Mouse (Mus musculus) midbrain, embryonic 10.5 days (tissue): ENCODE data around the gene Nav2. TPM values are rescaled to one million over a fixed set of nuclear protein-coding genes. Genes with fewer than 3 reads are reported as not detected.

Experiments
- DNase-seq: peaks from one replicate; pipeline ENCODE4 v3.0.0-alpha.2; 2017; ENCODE audit warnings: low spot score
- H3K27ac ChIP-seq: fragments of 300-500 bp; sonication (generic); replicated peaks from 2 replicates; pipeline ENCODE4 v1.5.1; 2016; ENCODE audit warnings: mild to moderate bottlenecking
- H3K27me3 ChIP-seq: fragments of 300-500 bp; sonication (generic); 2 replicates; pipeline ENCODE4 v1.6.1; 2016; ENCODE audit warnings: low read depth, mild to moderate bottlenecking; ENCODE audit not compliant: poor library complexity, severe bottlenecking
- H3K36me3 ChIP-seq: fragments of 300-500 bp; sonication (generic); 2 replicates; pipeline ENCODE4 v1.6.1; 2016; ENCODE audit warnings: mild to moderate bottlenecking, moderate library complexity
- H3K4me1 ChIP-seq: fragments of 300-500 bp; sonication (generic); 2 replicates; pipeline ENCODE4 v1.6.1; 2016
- H3K4me3 ChIP-seq: fragments of 300-500 bp; sonication (generic); 2 replicates; pipeline ENCODE4 v1.5.1; 2016; ENCODE audit warnings: mild to moderate bottlenecking, moderate library complexity
- H3K9me3 ChIP-seq: fragments of 300-500 bp; sonication (generic); replicated peaks from 2 replicates; pipeline ENCODE4 v1.6.1; 2016; ENCODE audit warnings: mild to moderate bottlenecking
- WGBS: fragments of 180-500 bp; shearing (Covaris S2); methylation state at CpG from one replicate; pipeline ENCODE4 v1.1.7; 2016; 5-methylcytosine and 5-hydroxymethylcytosine counted together
- polyA plus RNA-seq: library from polyadenylated mRNA; unstranded; fragments of >200 nt; fragmentation: Nextera tagmentation; extraction: Ambion mirVana; gene quantifications from 2 replicates; pipeline ENCODE4 v1.2.1, GENCODE M21; 2016

Nav2 gene
- polyA plus RNA-seq, 1 experiment from 2014 or later: 13.7 TPM

DNA sequence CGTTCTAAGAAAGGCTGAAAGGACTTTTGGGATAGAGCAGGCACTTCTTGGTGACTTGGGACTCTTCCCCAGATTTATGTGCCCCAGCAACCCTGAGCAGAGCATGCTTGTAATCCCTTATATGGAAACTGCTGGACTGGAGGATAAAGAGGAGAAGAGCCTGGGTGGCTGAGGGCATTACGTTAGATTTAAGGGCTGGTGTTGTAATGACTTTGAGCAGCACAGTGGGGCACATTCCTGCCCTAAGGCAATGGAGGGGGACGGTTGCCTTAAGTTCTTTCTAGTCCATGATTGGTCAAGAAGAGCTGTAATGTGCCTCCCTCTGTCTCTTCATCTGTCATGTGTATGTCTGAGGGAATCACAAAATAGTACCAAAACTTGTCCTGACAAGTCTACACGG lies 651.5 kb downstream of the Nav2 start:
- no peak for DNase-seq
- Histone ChIP-seq H3K4me1 (no peaks in the 10 kb centered on the region), H3K36me3 (peaks cover 42% of the 10 kb centered on the region), H3K27me3 (no peaks in the 10 kb centered on the region), H3K27ac (no peak overlapping the region), H3K9me3 (no peaks in the 10 kb centered on the region), H3K4me3 (no peak overlapping the region)
- 73% methylated on average over 4 of the region's 4 CpGs for WGBS

DNA sequence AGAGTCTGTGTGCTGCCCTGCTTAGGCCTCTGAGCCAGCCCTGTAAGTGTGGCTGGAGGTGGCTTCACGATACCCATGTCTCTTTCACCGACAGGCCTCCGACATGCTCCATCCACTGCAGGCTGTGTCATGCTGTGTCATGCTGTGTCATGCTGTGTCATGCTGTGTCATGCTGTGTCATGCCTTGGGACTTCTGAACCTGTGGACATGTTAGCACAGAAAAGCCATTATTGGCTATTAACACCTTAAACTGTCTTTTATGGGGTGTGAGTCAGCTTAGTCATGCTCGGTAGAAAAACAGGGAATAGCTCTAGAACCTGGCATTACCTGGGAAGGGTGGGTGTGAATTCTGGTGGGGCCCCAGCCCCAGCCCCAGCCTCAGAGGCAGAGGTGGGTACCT lies 653.9 kb downstream of the Nav2 start:
- Histone ChIP-seq H3K27me3 (no peaks in the 10 kb centered on the region), H3K36me3 (peaks cover 61% of the 10 kb centered on the region), H3K4me1 (0 out of 2 replicates have a peak, but pooled peaks cover 3% of the 10 kb centered on the region), H3K9me3 (no peaks in the 10 kb centered on the region), H3K27ac (0 out of 2 replicates have a peak overlapping the region, but pooled peaks have one; percentile 24), H3K4me3 (no peak overlapping the region)
- DNase-seq: no peak
- 91% methylated on average over 4 of the region's 4 CpGs for WGBS

DNA sequence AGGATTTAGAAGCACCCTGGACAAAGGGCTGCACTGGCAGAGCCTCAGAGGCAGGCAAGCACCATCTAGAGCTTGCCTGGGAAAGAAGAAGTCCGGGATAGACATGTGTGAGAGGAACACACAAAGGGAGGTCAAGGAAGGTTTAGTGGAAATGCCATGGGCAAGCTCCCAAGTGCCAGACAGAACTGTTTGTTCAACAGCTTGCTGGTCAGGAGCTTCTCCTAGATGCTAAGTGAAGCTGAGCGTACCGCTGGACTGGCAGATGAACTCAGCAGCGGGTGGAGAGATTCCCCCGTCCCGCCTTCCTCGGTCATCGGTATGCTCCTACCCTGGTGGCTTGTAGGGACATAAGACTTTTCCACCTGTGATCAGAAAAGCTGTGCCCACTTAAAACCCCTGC lies 654.3 kb downstream of the Nav2 start:
- Histone ChIP-seq H3K4me1 (0 out of 2 replicates have a peak, but pooled peaks cover 3% of the 10 kb centered on the region), H3K4me3 (no peak overlapping the region), H3K27ac (0 out of 2 replicates have a peak overlapping the region, but pooled peaks have one; percentile 24), H3K27me3 (no peaks in the 10 kb centered on the region), H3K36me3 (peaks cover 60% of the 10 kb centered on the region), H3K9me3 (no peaks in the 10 kb centered on the region)
- no peak for DNase-seq
- WGBS: 88% methylated on average over 8 of the region's 8 CpGs

DNA sequence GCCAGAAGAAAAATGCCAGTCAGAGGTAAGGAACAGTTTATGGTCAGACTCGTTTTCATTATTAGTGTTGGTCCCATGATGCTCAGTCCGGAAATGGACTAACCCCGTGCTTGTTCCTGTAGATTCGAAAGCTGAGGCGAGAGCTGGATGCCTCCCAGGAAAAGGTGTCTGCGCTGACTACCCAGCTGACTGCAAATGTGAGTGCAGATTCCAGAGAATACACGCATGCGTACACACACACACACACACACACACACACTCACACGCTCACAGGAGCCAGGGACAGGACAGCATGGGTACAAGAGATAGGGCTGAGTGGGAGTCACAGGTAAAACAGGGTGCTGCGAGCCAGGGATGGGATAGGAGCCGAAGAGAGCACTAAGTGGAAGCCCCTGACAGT lies 656.6 kb downstream of the Nav2 start:
- no peak for DNase-seq
- WGBS: 94% methylated on average over 11 of the region's 11 CpGs
- no peaks in the 10 kb centered on the region for H3K27me3 ChIP-seq
- H3K4me3 ChIP-seq: no peak overlapping the region
- H3K36me3 ChIP-seq: peaks cover 44% of the 10 kb centered on the region
- no peak overlapping the region for H3K27ac ChIP-seq
- no peaks in the 10 kb centered on the region for H3K9me3 ChIP-seq
- 0 out of 2 replicates have a peak, but pooled peaks cover 3% of the 10 kb centered on the region for H3K4me1 ChIP-seq

DNA sequence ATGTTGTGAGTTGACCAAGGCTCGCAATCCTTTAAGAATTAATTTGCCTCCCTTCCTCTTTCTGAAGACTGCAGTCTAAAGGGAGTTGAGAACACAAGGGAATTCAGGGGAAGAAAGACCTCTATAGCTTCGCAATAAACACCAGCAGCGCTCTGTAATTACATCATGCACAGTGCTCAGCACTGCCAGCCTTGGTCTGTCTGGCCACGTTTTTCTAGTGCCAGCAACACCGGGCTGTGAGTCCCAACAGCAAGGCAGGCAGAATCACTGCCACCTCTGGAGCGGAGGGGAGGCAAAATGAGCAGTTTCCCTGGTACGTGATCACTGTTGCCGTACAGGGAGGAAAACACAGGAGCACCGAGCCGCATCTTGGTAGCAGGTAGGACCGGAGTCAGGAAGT lies 657.3 kb downstream of the Nav2 start:
- H3K36me3 ChIP-seq: peaks cover 44% of the 10 kb centered on the region
- WGBS: 94% methylated on average over 11 of the region's 11 CpGs
- no peaks in the 10 kb centered on the region for H3K27me3 ChIP-seq

DNA sequence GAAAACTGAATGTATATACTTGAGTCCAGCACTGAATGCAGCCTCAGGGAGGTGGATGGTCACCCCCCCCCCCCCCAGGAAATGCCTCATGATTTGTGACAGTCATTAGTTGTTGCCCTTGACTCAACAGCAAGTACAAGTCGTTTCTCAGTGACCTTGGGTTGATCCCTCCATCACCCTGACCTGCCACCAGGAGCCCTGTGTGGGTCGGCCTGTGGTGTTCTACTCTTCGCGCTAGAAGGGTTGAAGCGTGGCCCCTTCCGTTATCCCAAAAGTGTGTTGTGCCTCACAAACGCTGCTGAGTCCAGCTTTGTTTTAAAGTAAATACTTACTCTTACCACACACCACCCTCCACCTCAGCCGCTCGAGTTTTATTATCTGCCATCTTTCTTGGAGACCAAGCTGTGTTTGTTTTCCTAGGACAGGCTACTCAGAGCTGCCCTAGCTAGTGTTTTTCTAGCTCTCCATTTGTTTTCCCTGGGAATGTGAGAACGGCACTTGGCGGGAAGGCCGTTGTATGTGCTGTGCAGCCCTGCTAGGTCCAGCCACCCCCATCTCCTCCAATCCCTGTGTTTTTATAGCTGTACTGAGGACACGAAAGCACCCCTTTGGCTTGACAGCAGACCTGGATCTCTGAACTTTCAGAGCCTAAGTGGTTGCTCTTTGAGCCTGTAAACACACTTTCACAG lies 659.0 kb downstream of the Nav2 start:
- no peak for DNase-seq
- 75% methylated on average over 13 of the region's 13 CpGs for WGBS
- Histone ChIP-seq H3K27ac (no peak overlapping the region), H3K36me3 (peaks cover 56% of the 10 kb centered on the region), H3K4me3 (no peak overlapping the region), H3K27me3 (no peaks in the 10 kb centered on the region), H3K4me1 (0 out of 2 replicates have a peak, but pooled peaks cover 3% of the 10 kb centered on the region), H3K9me3 (no peaks in the 10 kb centered on the region)

More for the DNA sequence above, 657.3 kb downstream of the Nav2 start:
- H3K4me3 ChIP-seq: no peak overlapping the region
- H3K4me1 ChIP-seq: 0 out of 2 replicates have a peak, but pooled peaks cover 3% of the 10 kb centered on the region
- H3K27ac ChIP-seq: no peak overlapping the region
- no peak for DNase-seq
- no peaks in the 10 kb centered on the region for H3K9me3 ChIP-seq

DNA sequence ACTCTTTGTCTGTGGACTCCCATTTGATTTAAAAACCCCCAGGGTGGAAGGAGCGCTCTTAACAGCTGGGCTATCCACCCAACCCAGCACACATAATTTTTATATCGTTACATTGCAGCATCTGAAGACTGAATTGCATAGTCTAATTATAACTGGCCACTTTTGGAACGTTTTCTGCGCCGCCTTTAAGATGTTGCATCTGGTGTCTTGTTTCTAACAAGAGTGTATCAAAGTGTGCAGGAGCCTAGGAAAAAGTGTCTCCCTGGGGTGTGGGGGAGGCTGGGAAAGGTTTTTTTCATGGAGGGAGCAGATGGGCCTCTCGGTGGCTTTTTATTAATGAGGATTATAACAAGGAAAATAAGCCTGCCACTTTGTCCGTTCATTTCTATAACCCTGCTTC lies 661.1 kb downstream of the Nav2 start:
- no peak overlapping the region for H3K4me3 ChIP-seq
- no peaks in the 10 kb centered on the region for H3K27me3 ChIP-seq
- peaks cover 59% of the 10 kb centered on the region for H3K36me3 ChIP-seq
- 0 out of 2 replicates have a peak, but pooled peaks cover 3% of the 10 kb centered on the region for H3K4me1 ChIP-seq
- no peak overlapping the region for H3K27ac ChIP-seq
- H3K9me3 ChIP-seq: no peaks in the 10 kb centered on the region
- WGBS: 93% methylated on average over 7 of the region's 7 CpGs
- DNase-seq: no peak

DNA sequence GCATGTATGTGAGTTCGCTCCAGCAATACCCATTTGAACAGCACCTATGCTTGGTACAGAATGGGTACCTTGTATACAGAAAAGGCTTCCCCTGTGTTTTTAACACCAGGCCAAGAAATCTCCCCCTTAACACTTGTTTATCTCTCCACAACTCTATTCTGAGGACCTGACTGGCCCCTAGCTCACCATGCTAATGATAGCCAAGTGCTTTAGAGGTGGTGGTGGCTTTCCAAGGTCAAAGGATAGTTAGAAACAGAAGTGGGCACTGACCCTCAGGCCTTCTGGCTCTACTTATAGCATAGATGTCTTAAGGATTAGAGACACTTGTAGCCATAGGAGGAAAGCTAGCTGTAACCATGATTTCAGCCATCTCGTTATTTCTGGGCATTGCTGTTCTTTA lies 663.1 kb downstream of the Nav2 start:
- 92% methylated on average over 2 of the region's 2 CpGs for WGBS
- 0 out of 2 replicates have a peak, but pooled peaks cover 3% of the 10 kb centered on the region for H3K4me1 ChIP-seq
- peaks cover 57% of the 10 kb centered on the region for H3K36me3 ChIP-seq
- no peak for DNase-seq
- H3K4me3 ChIP-seq: no peak overlapping the region
- H3K27ac ChIP-seq: no peak overlapping the region
- H3K9me3 ChIP-seq: no peaks in the 10 kb centered on the region
- no peaks in the 10 kb centered on the region for H3K27me3 ChIP-seq

DNA sequence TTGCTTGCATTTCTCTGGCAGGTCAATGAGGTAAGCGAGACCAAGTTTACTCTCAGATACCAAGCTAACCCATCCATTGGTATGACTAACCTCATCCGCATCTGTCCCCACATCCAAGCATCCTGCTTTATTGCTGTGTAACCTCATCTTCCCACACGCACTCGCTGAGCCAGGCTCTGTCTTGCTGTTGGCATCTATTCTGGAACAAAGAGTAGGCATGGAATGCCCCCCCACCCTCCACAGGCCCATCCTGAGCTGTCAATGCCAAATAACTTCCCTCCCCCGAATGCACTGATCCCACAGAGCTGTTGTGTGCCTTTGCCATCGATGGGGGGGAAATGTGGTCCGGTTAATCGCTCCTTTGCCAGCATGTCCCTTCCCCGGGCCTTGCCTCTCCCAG lies 666.7 kb downstream of the Nav2 start:
- WGBS: 93% methylated on average over 9 of the region's 9 CpGs
- Histone ChIP-seq H3K27ac (no peak overlapping the region), H3K9me3 (no peaks in the 10 kb centered on the region), H3K4me1 (0 out of 2 replicates have a peak, but pooled peaks cover 3% of the 10 kb centered on the region), H3K4me3 (no peak overlapping the region), H3K36me3 (peaks cover 75% of the 10 kb centered on the region), H3K27me3 (no peaks in the 10 kb centered on the region)
- DNase-seq: no peak

DNA sequence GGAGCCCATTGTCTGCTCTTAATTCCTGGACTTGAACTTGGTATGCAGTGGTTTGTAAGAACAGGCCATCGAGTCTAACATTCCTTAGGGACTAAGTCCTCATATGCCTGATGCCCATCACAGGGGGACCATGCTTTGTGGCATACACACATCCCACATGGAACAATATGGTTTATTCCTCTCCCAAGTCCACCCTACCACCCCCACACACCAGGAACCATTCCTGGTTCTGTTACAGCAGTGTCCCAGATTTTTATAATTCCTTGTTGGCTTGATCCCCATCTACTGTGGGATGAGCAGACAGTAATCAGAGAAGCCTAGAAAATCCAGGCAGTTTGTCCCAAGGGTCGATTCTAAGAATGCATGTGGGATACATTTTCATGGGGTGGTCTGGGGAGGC lies 668.6 kb downstream of the Nav2 start:
- Histone ChIP-seq H3K36me3 (peaks cover 71% of the 10 kb centered on the region), H3K4me1 (0 out of 2 replicates have a peak, but pooled peaks cover 3% of the 10 kb centered on the region)
- WGBS: 84% methylated on average over 2 of the region's 2 CpGs

DNA sequence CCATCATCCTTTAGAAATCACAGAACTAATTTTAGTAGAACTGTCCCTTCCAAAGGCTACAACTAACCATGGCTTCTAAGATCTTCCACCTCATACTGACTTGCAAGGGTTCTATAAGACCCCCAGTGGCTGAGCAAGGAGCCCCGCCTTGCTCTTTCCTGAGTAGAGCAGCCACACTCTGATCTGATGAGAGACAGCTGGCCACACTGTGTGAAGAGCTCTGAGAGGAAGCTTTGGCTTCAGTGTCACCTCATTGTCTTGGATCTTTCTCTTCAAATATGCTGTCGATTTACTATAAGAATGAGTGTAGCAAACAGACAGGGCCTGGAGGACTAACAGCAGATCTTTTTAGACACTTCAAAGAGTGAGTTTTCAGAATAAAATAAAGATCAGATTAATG lies 673.4 kb downstream of the Nav2 start:
- Histone ChIP-seq H3K27me3 (no peaks in the 10 kb centered on the region), H3K4me1 (no peaks in the 10 kb centered on the region), H3K27ac (no peak overlapping the region), H3K9me3 (no peaks in the 10 kb centered on the region), H3K36me3 (peaks cover 78% of the 10 kb centered on the region), H3K4me3 (no peak overlapping the region)
- 88% methylated on average over 2 of the region's 2 CpGs for WGBS
- no peak for DNase-seq

More for the DNA sequence above, 668.6 kb downstream of the Nav2 start:
- H3K27ac ChIP-seq: no peak overlapping the region
- no peaks in the 10 kb centered on the region for H3K27me3 ChIP-seq
- no peak for DNase-seq
- no peak overlapping the region for H3K4me3 ChIP-seq
- H3K9me3 ChIP-seq: no peaks in the 10 kb centered on the region

DNA sequence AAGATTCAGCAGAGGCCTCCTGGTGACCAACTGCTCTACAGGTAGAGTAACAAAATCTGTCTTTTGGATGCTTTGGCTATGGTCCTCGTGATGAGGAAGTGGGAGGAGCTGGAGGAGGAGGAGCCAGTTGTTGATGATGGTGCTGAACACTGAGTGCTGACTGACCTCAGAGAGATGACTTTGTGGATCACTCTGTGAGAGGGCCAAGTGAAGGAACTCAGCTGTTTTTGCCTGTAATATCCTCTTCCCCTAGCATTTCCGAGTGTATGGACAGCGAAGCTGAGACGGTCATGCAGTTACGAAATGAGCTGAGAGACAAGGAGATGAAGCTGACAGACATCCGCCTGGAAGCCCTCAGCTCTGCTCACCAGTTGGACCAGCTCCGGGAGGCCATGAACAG lies 674.0 kb downstream of the Nav2 start:
- H3K4me3 ChIP-seq: no peak overlapping the region
- H3K9me3 ChIP-seq: no peaks in the 10 kb centered on the region
- H3K36me3 ChIP-seq: peaks cover 78% of the 10 kb centered on the region
- no peaks in the 10 kb centered on the region for H3K27me3 ChIP-seq
- WGBS: 92% methylated on average over 7 of the region's 7 CpGs
- H3K4me1 ChIP-seq: no peaks in the 10 kb centered on the region
- H3K27ac ChIP-seq: no peak overlapping the region
- no peak for DNase-seq

DNA sequence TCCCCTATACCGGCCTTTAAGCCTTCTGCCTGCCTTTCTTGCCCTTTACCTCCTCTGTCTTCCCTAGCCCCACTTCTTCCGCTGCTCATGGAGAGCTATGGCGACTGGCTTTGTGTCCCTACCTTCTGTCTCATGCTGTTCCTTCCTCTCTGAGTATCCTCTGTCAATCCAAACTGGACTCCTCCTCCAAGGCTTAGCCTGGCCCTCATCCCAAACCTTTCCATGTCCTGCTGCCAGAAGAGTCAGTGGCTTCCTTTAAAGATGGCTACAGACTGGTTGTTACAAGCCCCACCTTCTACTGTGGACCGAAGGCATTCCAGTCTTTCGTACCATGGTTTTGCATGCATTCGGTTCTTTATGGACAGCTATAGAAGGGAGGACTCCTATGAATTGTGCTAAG lies 674.7 kb downstream of the Nav2 start:
- WGBS: 86% methylated on average over 6 of the region's 6 CpGs
- peaks cover 78% of the 10 kb centered on the region for H3K36me3 ChIP-seq
- H3K9me3 ChIP-seq: no peaks in the 10 kb centered on the region
- H3K4me1 ChIP-seq: no peaks in the 10 kb centered on the region
- H3K27me3 ChIP-seq: no peaks in the 10 kb centered on the region
- H3K4me3 ChIP-seq: no peak overlapping the region
- no peak for DNase-seq
- H3K27ac ChIP-seq: no peak overlapping the region
